Mouse (Mus musculus) liver, embryonic 14.5 days (tissue): ENCODE measurements around the gene Gars.

Experiments
- CTCF ChIP-seq: IDR thresholded peaks from 2 replicates; pipeline ENCODE4 v1.5.1; 2016; ENCODE audit warnings: antibody characterized with exemption, low read depth, control low read depth
- EP300 ChIP-seq: IDR thresholded peaks from 2 replicates; pipeline ENCODE4 v1.6.1; 2016; ENCODE audit warnings: antibody characterized with exemption, low read depth

DNA sequence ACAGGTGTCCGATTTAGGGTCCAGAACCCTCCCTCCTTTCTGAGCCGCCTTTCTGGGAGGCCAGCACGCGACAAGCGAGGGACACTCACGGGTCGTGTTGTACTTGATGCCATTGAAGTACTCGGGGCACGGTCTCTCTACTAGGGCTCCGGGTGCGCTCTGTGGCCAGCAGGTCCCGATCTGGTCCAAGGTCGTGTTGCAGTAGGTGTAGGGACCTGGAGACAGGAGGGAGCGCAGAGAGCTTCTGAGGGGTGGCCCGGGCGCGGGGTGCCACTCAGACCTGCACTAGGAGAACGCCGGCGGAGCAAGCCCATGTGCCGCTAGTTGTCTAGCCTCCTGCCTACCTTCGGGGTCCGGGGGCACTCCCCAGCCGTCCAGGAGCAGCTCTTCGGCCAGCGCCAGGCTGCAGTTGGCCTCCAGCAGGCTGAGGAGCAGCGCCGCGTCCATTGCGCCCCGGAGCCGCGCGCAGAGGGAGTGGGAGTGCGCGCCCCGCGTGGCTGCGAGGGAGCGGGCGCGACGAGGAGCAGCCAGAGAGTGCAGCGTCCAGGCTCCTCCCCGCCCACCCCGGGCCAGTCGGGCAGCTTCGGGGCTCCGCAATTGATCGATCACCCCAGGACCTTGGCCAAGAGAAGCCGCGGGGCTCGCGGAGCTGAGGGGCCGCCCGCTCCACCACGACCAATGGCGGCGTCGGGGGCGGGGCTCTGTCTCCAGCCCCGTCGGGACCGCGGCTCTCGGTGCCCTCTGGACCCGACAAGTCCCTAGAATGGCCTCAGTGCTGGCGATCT, 79.7 kb downstream of the Gars start:
- TF ChIP-seq EP300, result no peak
- no peak for TF ChIP-seq CTCF
